Mouse (Mus musculus): Measurements from ENCODE around the gene Tap2.

DNA sequence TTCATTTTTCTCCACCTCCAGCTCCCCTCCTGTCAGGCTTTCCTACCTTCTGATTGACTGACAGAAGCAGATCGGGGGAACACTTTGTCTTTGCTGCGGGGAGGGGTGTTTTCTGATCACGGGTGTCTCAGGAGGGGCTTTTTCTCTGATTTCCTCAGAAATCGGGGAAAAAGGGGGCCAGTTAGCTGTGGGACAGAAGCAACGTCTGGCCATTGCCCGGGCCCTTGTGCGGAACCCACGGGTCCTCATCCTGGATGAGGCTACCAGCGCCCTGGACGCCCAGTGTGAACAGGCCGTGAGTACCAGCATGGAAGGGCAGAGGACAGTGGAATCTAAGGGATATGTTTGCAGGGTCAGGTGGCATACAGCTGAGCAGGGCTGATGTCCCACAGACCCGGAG is 11.8 kb downstream of the Tap2 start:
- TF ChIP-seq CTCF (IDR thresholded peaks at IDR 0.05; ENCODE audit: low read depth, low read length): no peak
- no peak for TF ChIP-seq POLR2A (IDR thresholded peaks at IDR 0.05; ENCODE audit: extremely low read depth, insufficient read depth, low read length)

Measured in liver, adult 2 months (tissue).